Mouse (Mus musculus): Measurements from ENCODE around the gene Prom2. TPM values are rescaled to one million over a fixed set of nuclear protein-coding genes. Genes with fewer than 3 reads are reported as not detected.

Gene Prom2
- total and polyA plus RNA-seq, 2 experiments, result 5.9 TPM; not detected in 1

GRCm38 (mm10) chr2:127535363-127535762 lies 5.9 kb downstream of the Prom2 start:
- Histone ChIP-seq H3K36me3 (ENCODE audit: control insufficient read depth, insufficient read depth, low read length) (no peaks in the 10 kb centered on the region), H3K27me3 (ENCODE audit: control insufficient read depth, insufficient read depth, low read length) (no peaks in the 10 kb centered on the region), H3K4me3 (ENCODE audit: insufficient read depth, low read depth, low read length) (no peak overlapping the region), H3K4me1 (ENCODE audit: control insufficient read depth, insufficient read depth, low read length) (no peaks in the 10 kb centered on the region), H3K27ac (replicated peaks; ENCODE audit: insufficient read depth, low read depth, low read length) (no peak overlapping the region), H3K9ac (ENCODE audit: low read depth, low read length) (no peak overlapping the region), H3K79me2 (ENCODE audit: control insufficient read depth, insufficient read depth, low read length) (no peaks in the 10 kb centered on the region)
- TF ChIP-seq POLR2A (IDR thresholded peaks at IDR 0.05; ENCODE audit: extremely low read depth, insufficient read depth, low read length) (no peak), CTCF (IDR thresholded peaks at IDR 0.05; ENCODE audit: low read depth, low read length) (no peak)
- DNase-seq (ENCODE audit: extremely low read depth, low read depth, low spot score), result no peak
- 75% methylated on average over 9 of the region's 9 CpGs for whole genome bisulfite sequencing

GRCm38 (mm10) chr2:127532379-127532778 lies 8.9 kb downstream of the Prom2 start:
- 11% methylated on average over 9 of the region's 9 CpGs for WGBS
- TF ChIP-seq CTCF (IDR thresholded peaks at IDR 0.05; ENCODE audit: low read depth, low read length) (no peak), POLR2A (IDR thresholded peaks at IDR 0.05; ENCODE audit: extremely low read depth, insufficient read depth, low read length) (no peak)
- Histone ChIP-seq H3K27ac (replicated peaks; ENCODE audit: insufficient read depth, low read depth, low read length) (no peak overlapping the region), H3K9ac (ENCODE audit: low read depth, low read length) (no peak overlapping the region), H3K27me3 (ENCODE audit: control insufficient read depth, insufficient read depth, low read length) (no peaks in the 10 kb centered on the region; the same call in 1 of the 2 replicates), H3K4me3 (ENCODE audit: insufficient read depth, low read depth, low read length) (no peak overlapping the region), H3K4me1 (ENCODE audit: control insufficient read depth, insufficient read depth, low read length) (no peaks in the 10 kb centered on the region), H3K79me2 (ENCODE audit: control insufficient read depth, insufficient read depth, low read length) (no peaks in the 10 kb centered on the region), H3K36me3 (ENCODE audit: control insufficient read depth, insufficient read depth, low read length) (no peaks in the 10 kb centered on the region)
- DNase-seq (ENCODE audit: extremely low read depth, low read depth, low spot score), result no peak

- Histone ChIP-seq H3K4me3 (ENCODE audit: insufficient read depth, low read depth, low read length) (no peak overlapping the region), H3K27me3 (ENCODE audit: control insufficient read depth, insufficient read depth, low read length) (no peaks in the 10 kb centered on the region; the same call in 1 of the 2 replicates), H3K4me1 (ENCODE audit: control insufficient read depth, insufficient read depth, low read length) (no peaks in the 10 kb centered on the region), H3K27ac (replicated peaks; ENCODE audit: insufficient read depth, low read depth, low read length) (no peak overlapping the region), H3K79me2 (ENCODE audit: control insufficient read depth, insufficient read depth, low read length) (no peaks in the 10 kb centered on the region), H3K9ac (ENCODE audit: low read depth, low read length) (no peak overlapping the region), H3K36me3 (ENCODE audit: control insufficient read depth, insufficient read depth, low read length) (no peaks in the 10 kb centered on the region)
- WGBS, result 90% methylated on average over 2 of the region's 2 CpGs
- DNase-seq (ENCODE audit: extremely low read depth, low read depth, low spot score), result no peak
- TF ChIP-seq CTCF (IDR thresholded peaks at IDR 0.05; ENCODE audit: low read depth, low read length), result no peak
These were observed 9.7 kb downstream of the Prom2 start for GRCm38 (mm10) chr2:127531592-127531991.

- H3K27ac ChIP-seq (replicated peaks; ENCODE audit: insufficient read depth, low read depth, low read length), result no peak overlapping the region
- H3K79me2 ChIP-seq (ENCODE audit: control insufficient read depth, insufficient read depth, low read length), result no peaks in the 10 kb centered on the region
These were observed 10.8 kb downstream of the Prom2 start for GRCm38 (mm10) chr2:127530418-127530817.

GRCm38 (mm10) chr2:127525004-127525775 lies 16.1 kb downstream of the Prom2 start:
- DNase-seq (ENCODE audit: extremely low read depth, low read depth, low spot score), result no peak

More at GRCm38 (mm10) chr2:127530418-127530817, 10.8 kb downstream of the Prom2 start:
- Histone ChIP-seq H3K9ac (ENCODE audit: low read depth, low read length) (no peak overlapping the region), H3K4me3 (ENCODE audit: insufficient read depth, low read depth, low read length) (no peak overlapping the region), H3K4me1 (ENCODE audit: control insufficient read depth, insufficient read depth, low read length) (no peaks in the 10 kb centered on the region), H3K27me3 (ENCODE audit: control insufficient read depth, insufficient read depth, low read length) (no peaks in the 10 kb centered on the region; the same call in 1 of the 2 replicates), H3K36me3 (ENCODE audit: control insufficient read depth, insufficient read depth, low read length) (no peaks in the 10 kb centered on the region)
- TF ChIP-seq POLR2A (IDR thresholded peaks at IDR 0.05; ENCODE audit: extremely low read depth, insufficient read depth, low read length) (no peak), CTCF (IDR thresholded peaks at IDR 0.05; ENCODE audit: low read depth, low read length) (no peak)
- WGBS, result 66% methylated on average over 3 of the region's 3 CpGs
- no peak for DNase-seq (ENCODE audit: extremely low read depth, low read depth, low spot score)

More at GRCm38 (mm10) chr2:127525004-127525775, 16.1 kb downstream of the Prom2 start:
- TF ChIP-seq POLR2A (IDR thresholded peaks at IDR 0.05; ENCODE audit: extremely low read depth, insufficient read depth, low read length) (no peak), CTCF (IDR thresholded peaks at IDR 0.05; ENCODE audit: low read depth, low read length) (no peak)
- Histone ChIP-seq H3K4me1 (ENCODE audit: control insufficient read depth, insufficient read depth, low read length) (no peaks in the 10 kb centered on the region), H3K79me2 (ENCODE audit: control insufficient read depth, insufficient read depth, low read length) (no peaks in the 10 kb centered on the region), H3K27ac (replicated peaks; ENCODE audit: insufficient read depth, low read depth, low read length) (no peak overlapping the region), H3K27me3 (ENCODE audit: control insufficient read depth, insufficient read depth, low read length) (no peaks in the 10 kb centered on the region; the same call in 1 of the 2 replicates), H3K9ac (ENCODE audit: low read depth, low read length) (no peak overlapping the region), H3K36me3 (ENCODE audit: control insufficient read depth, insufficient read depth, low read length) (no peaks in the 10 kb centered on the region), H3K4me3 (ENCODE audit: insufficient read depth, low read depth, low read length) (no peak overlapping the region)
- 90% methylated on average over 3 of the region's 3 CpGs for WGBS
